In the genomic region with DNA sequence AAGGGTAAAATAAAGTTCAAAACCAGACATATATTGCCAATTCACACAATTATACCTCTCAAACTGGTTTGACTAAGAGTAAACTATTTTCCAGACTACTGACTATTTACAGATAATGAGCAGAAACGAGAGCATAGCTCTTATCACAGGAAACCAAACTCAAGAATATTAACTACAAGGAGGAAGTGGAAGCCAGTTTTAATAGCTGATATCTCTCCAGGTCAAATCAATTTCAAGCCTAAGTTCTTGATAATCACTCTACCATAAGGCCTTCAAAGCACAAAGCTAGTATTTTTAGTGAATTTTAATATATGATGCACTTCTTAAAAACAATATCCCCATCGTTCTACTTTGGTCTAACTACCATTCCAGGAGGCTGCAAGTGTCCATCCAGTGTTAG, we compare ENCODE assay signal across 26 mouse cellular contexts. TPM values are rescaled to one million over a fixed set of nuclear protein-coding genes. Genes with fewer than 3 reads are reported as not detected.
DNase-seq lines count a peak whose midpoint lies in the region; ATAC-seq and TF ChIP-seq lines count a peak whose summit lies in the region.
"Had no signal": no experiment of that assay in that cellular context is flagged by ENCODE, and none has a peak within 500 bp of the region (broad histone marks: within the 10 kb centered on the region; RNA-seq: fewer than 3 reads in every experiment).

No protein-coding gene starts in this region.

- H3K27me3 ChIP-seq in liver, postnatal 0 days (ENCODE audit: insufficient read depth, low read length): no peaks in the 10 kb centered on the region
- H3K27me3 ChIP-seq: embryonic facial prominence, embryonic 12.5 days; embryonic facial prominence, embryonic 15.5 days; forebrain, embryonic 15.5 days; heart, embryonic 13.5 days had no signal

- no peaks in the 10 kb centered on the region for H3K9me3 ChIP-seq in liver, postnatal 0 days (ENCODE audit: low read length)
- H3K9me3 ChIP-seq: embryonic facial prominence, embryonic 12.5 days; embryonic facial prominence, embryonic 15.5 days; forebrain, embryonic 15.5 days; heart, embryonic 10.5 days; heart, embryonic 13.5 days had no signal

- H3K27ac ChIP-seq in liver, postnatal 0 days (ENCODE audit: low read depth): no peak overlapping the region
- H3K27ac ChIP-seq: embryonic facial prominence, embryonic 12.5 days; embryonic facial prominence, embryonic 15.5 days; forebrain, embryonic 15.5 days; heart, adult 2 months; heart, embryonic 10.5 days; heart, embryonic 13.5 days; hindbrain, embryonic 14.5 days; hindbrain, postnatal 0 days had no signal

- no peak for TF ChIP-seq CTCF in liver, postnatal 0 days (IDR thresholded peaks at IDR 0.05; ENCODE audit: low read depth)

- TF ChIP-seq EP300 in liver, postnatal 0 days (IDR thresholded peaks at IDR 0.05; ENCODE audit: low read depth): peak; percentile 19; the same call in 1 of the 2 replicates

- DNase-seq in liver, postnatal 0 days: no peak
- no peak for DNase-seq in liver
- peak; percentile 55 for DNase-seq in MEL-GATA-1-ER (ENCODE audit: extremely low read depth, low read depth)
- DNase-seq in testis, postnatal 14 days (ENCODE audit: low spot score): no peak
- DNase-seq in cerebellum, adult 11 months: no peak
- DNase-seq: adrenal gland, adult 2 months; adrenal gland, postnatal 25 days; cerebellum, adult 18-20 months; cerebellum, adult 9-10 months; cerebellum, postnatal 14 days; gastrocnemius, postnatal 10 days; gastrocnemius, postnatal 36 days; heart, adult 2 months; heart, postnatal 14 days; heart, postnatal 4 days had no signal

- WGBS in liver, postnatal 0 days (ENCODE audit: insufficient replicate concordance): 49% methylated on average over 2 of the region's 2 CpGs

- no peak overlapping the region for H3K4me2 ChIP-seq in liver, postnatal 0 days (ENCODE audit: low read depth, low read length)
- H3K4me2 ChIP-seq: embryonic facial prominence, embryonic 12.5 days; embryonic facial prominence, embryonic 15.5 days; forebrain, embryonic 15.5 days; heart, embryonic 13.5 days; hindbrain, embryonic 14.5 days had no signal

- no peak for ATAC-seq in liver, postnatal 0 days
- ATAC-seq in megakaryocyte-erythroid progenitor cell, adult 5-6 weeks (replicated peaks; ENCODE audit: low FRiP score, low TSS enrichment, poor library complexity, severe bottlenecking): peak; percentile 81
- ATAC-seq: CD4-positive, CD25-positive, alpha-beta regulatory T cell, adult 4 months; forebrain, embryonic 15.5 days; hindbrain, postnatal 0 days; inflammation-experienced regulatory T-cells, adult 6 months; intestine, embryonic 16.5 days had no signal

- peaks cover 3% of the 10 kb centered on the region; the same call in 1 of the 2 replicates for H3K36me3 ChIP-seq in liver, postnatal 0 days (replicated peaks; ENCODE audit: insufficient read depth, low read length)
- H3K36me3 ChIP-seq: embryonic facial prominence, embryonic 12.5 days; embryonic facial prominence, embryonic 15.5 days; forebrain, embryonic 15.5 days had no signal

- H3K9ac ChIP-seq in liver, postnatal 0 days (replicated peaks): no peak overlapping the region
- H3K9ac ChIP-seq: embryonic facial prominence, embryonic 12.5 days; embryonic facial prominence, embryonic 15.5 days; forebrain, embryonic 15.5 days; heart, embryonic 13.5 days; hindbrain, embryonic 14.5 days had no signal

- no peak overlapping the region for H3K4me3 ChIP-seq in liver, postnatal 0 days (ENCODE audit: low read depth, low read length)
- H3K4me3 ChIP-seq: embryonic facial prominence, embryonic 12.5 days; embryonic facial prominence, embryonic 15.5 days; forebrain, embryonic 15.5 days; heart, adult 2 months; heart, embryonic 10.5 days; heart, embryonic 13.5 days had no signal

- no peaks in the 10 kb centered on the region for H3K4me1 ChIP-seq in liver, postnatal 0 days (ENCODE audit: insufficient read depth)
- H3K4me1 ChIP-seq: embryonic facial prominence, embryonic 12.5 days; embryonic facial prominence, embryonic 15.5 days; forebrain, embryonic 15.5 days had no signal

RNA-seq across cellular contexts. Expression of a gene that starts 57.8 kb away (rescaled TPM):
- polyA plus RNA-seq in liver, postnatal 0 days (2015; fragmentation: Nextera tagmentation; extraction: Ambion mirVana): 1.5 and 1.7 TPM in 2 replicates
- 31.7 and 32.1 TPM in 2 replicates for total RNA-seq in megakaryocyte-erythroid progenitor cell, adult 5-6 weeks (2014; fragmentation: Nextera tagmentation)
- 13.8 and 18.9 TPM in 2 replicates for total RNA-seq in megakaryocyte-erythroid progenitor cell, adult 5-6 weeks (2017)
